Mouse (Mus musculus) intestine, postnatal 0 days (tissue): ENCODE measurements around the gene F2r. TPM values are rescaled to one million over a fixed set of nuclear protein-coding genes. Genes with fewer than 3 reads are reported as not detected.

Experiments
- ATAC-seq: fragments of 200-750 bp; cut with Nextera tagmentation; 2 replicates; pipeline ENCODE4 v1.8.0; 2017; ENCODE audit warnings: mild to moderate bottlenecking, moderate TSS enrichment, moderate library complexity
- H3K27ac ChIP-seq: fragments of 300-500 bp; sonication (generic); 2 replicates; pipeline ENCODE4 v1.5.1; 2014; ENCODE audit warnings: mild to moderate bottlenecking, low read depth, low read length, moderate library complexity
- H3K27me3 ChIP-seq: fragments of 300-500 bp; sonication (generic); replicated peaks from 2 replicates; pipeline ENCODE4 v1.6.1; 2014; ENCODE audit warnings: low read length, mixed read lengths; ENCODE audit not compliant: control insufficient read depth, insufficient read depth
- H3K36me3 ChIP-seq: fragments of 300-500 bp; sonication (generic); 2 replicates; pipeline ENCODE4 v1.6.1; 2014; ENCODE audit warnings: mild to moderate bottlenecking, moderate library complexity; ENCODE audit not compliant: control insufficient read depth, insufficient read depth
- H3K4me1 ChIP-seq: fragments of 300-500 bp; sonication (generic); replicated peaks from 2 replicates; pipeline ENCODE4 v1.6.1; 2014; ENCODE audit warnings: antibody characterized with exemption, low read length, mixed read lengths; ENCODE audit not compliant: control insufficient read depth, insufficient read depth
- H3K4me2 ChIP-seq: fragments of 300-500 bp; sonication (generic); replicated peaks from 2 replicates; pipeline ENCODE4 v1.6.1; 2014; ENCODE audit warnings: low read depth, mild to moderate bottlenecking, moderate library complexity
- H3K4me3 ChIP-seq: fragments of 300-500 bp; sonication (generic); 2 replicates; pipeline ENCODE4 v1.5.1; 2014; ENCODE audit warnings: low read depth, low read length
- H3K9ac ChIP-seq: fragments of 300-500 bp; sonication (generic); 2 replicates; pipeline ENCODE4 v1.6.1; 2014; ENCODE audit warnings: mild to moderate bottlenecking, low read depth, low read length
- H3K9me3 ChIP-seq: fragments of 300-500 bp; sonication (generic); 2 replicates; pipeline ENCODE4 v1.6.1; 2016; ENCODE audit warnings: mixed run types; ENCODE audit not compliant: control insufficient read depth
- CTCF ChIP-seq: sonication (generic); IDR thresholded peaks from 2 replicates; pipeline ENCODE4 v1.5.1; 2016; ENCODE audit warnings: low read depth, mild to moderate bottlenecking, control low read depth, antibody characterized with exemption, moderate library complexity
- WGBS: fragments of 180-500 bp; shearing (Covaris S2); extraction: QIAGEN DNeasy Blood & Tissue Kit; methylation state at CpG from one replicate; pipeline ENCODE4 v1.1.7; 2014; 5-methylcytosine and 5-hydroxymethylcytosine counted together
- polyA plus RNA-seq: library from polyadenylated mRNA; unstranded; fragments of >200 nt; fragmentation: Nextera tagmentation; extraction: Ambion mirVana; gene quantifications from 2 replicates; pipeline ENCODE4 v1.2.1, GENCODE M21; 2015

F2r gene
- polyA plus RNA-seq, 1 experiment from 2014 or later, result 19.4 TPM

GRCm38 (mm10) chr13:95614757-95615156 lies 3.5 kb downstream of the F2r start:
- ATAC-seq, result no peak
- no peak overlapping the region for H3K4me3 ChIP-seq
- no peaks in the 10 kb centered on the region for H3K9me3 ChIP-seq
- no peak for TF ChIP-seq CTCF
- H3K27me3 ChIP-seq, result no peaks in the 10 kb centered on the region
- H3K4me2 ChIP-seq, result no peak overlapping the region
- WGBS, result 57% methylated on average over 6 of the region's 6 CpGs
- no peak overlapping the region for H3K9ac ChIP-seq
- 0 out of 2 replicates have a peak, but pooled peaks cover 3% of the 10 kb centered on the region for H3K4me1 ChIP-seq
- H3K27ac ChIP-seq, result no peak overlapping the region
- no peaks in the 10 kb centered on the region for H3K36me3 ChIP-seq

GRCm38 (mm10) chr13:95612243-95612642 lies 6.0 kb downstream of the F2r start:
- Histone ChIP-seq H3K4me1 (no peaks in the 10 kb centered on the region), H3K4me2 (no peak overlapping the region), H3K4me3 (no peak overlapping the region), H3K9me3 (no peaks in the 10 kb centered on the region), H3K9ac (no peak overlapping the region), H3K27ac (no peak overlapping the region), H3K27me3 (no peaks in the 10 kb centered on the region), H3K36me3 (no peaks in the 10 kb centered on the region)
- no peak for TF ChIP-seq CTCF
- WGBS, result 86% methylated on average over 10 of the region's 10 CpGs
- ATAC-seq, result no peak

- Histone ChIP-seq H3K4me2 (no peak overlapping the region), H3K9me3 (no peaks in the 10 kb centered on the region), H3K36me3 (no peaks in the 10 kb centered on the region), H3K27me3 (no peaks in the 10 kb centered on the region), H3K9ac (no peak overlapping the region), H3K27ac (no peak overlapping the region), H3K4me1 (no peaks in the 10 kb centered on the region), H3K4me3 (no peak overlapping the region)
- no peak for ATAC-seq
- 82% methylated on average over 4 of the region's 4 CpGs for WGBS
- TF ChIP-seq CTCF, result no peak
These were observed 6.5 kb downstream of the F2r start for GRCm38 (mm10) chr13:95611752-95612151.

- ATAC-seq, result no peak
- no peaks in the 10 kb centered on the region for H3K36me3 ChIP-seq
- H3K4me2 ChIP-seq, result no peak overlapping the region
- TF ChIP-seq CTCF, result no peak
- no peak overlapping the region for H3K9ac ChIP-seq
- WGBS, result 82% methylated on average over 16 of the region's 16 CpGs
- no peaks in the 10 kb centered on the region for H3K27me3 ChIP-seq
- no peaks in the 10 kb centered on the region for H3K4me1 ChIP-seq
- H3K27ac ChIP-seq, result no peak overlapping the region
- no peak overlapping the region for H3K4me3 ChIP-seq
- no peaks in the 10 kb centered on the region for H3K9me3 ChIP-seq
These were observed 7.3 kb downstream of the F2r start for GRCm38 (mm10) chr13:95610786-95611562.

- Histone ChIP-seq H3K9ac (no peak overlapping the region), H3K4me2 (no peak overlapping the region), H3K36me3 (no peaks in the 10 kb centered on the region), H3K9me3 (no peaks in the 10 kb centered on the region), H3K27me3 (no peaks in the 10 kb centered on the region), H3K4me3 (no peak overlapping the region), H3K27ac (no peak overlapping the region), H3K4me1 (no peaks in the 10 kb centered on the region)
- no peak for ATAC-seq
- WGBS, result 66% methylated on average over 2 of the region's 2 CpGs
- TF ChIP-seq CTCF, result no peak
These were observed 9.2 kb downstream of the F2r start for GRCm38 (mm10) chr13:95609088-95609420.

- Histone ChIP-seq H3K36me3 (no peaks in the 10 kb centered on the region), H3K27ac (no peak overlapping the region), H3K4me1 (no peaks in the 10 kb centered on the region), H3K4me3 (no peak overlapping the region), H3K9me3 (no peaks in the 10 kb centered on the region), H3K9ac (no peak overlapping the region), H3K4me2 (no peak overlapping the region), H3K27me3 (no peaks in the 10 kb centered on the region)
- no peak for TF ChIP-seq CTCF
- no peak for ATAC-seq
- WGBS, result 70% methylated on average over 6 of the region's 6 CpGs
These were observed 9.7 kb downstream of the F2r start for GRCm38 (mm10) chr13:95608416-95609087.
